Comparison of ENCODE assay signal across 27 mouse cellular contexts in genomic region chr19:6273592-6273991, GRCm38 (mm10). TPM values are rescaled to one million over a fixed set of nuclear protein-coding genes. Genes with fewer than 3 reads are reported as not detected.
A peak's percentile ranks its signal among the peaks of the same experiment; 100 is the strongest.
DNase-seq lines count a peak whose midpoint lies in the region; ATAC-seq and TF ChIP-seq lines count a peak whose summit lies in the region.
"Had no signal": no experiment of that assay in that cellular context is flagged by ENCODE, and none has a peak within 500 bp of the region (broad histone marks: within the 10 kb centered on the region; RNA-seq: fewer than 3 reads in every experiment).

No protein-coding gene starts in this region.

- H3K9me3 ChIP-seq in kidney, embryonic 15.5 days (replicated peaks), result no peaks in the 10 kb centered on the region
- no peaks in the 10 kb centered on the region for H3K9me3 ChIP-seq in embryonic facial prominence, embryonic 13.5 days
- H3K9me3 ChIP-seq in midbrain, embryonic 15.5 days, result no peaks in the 10 kb centered on the region
- H3K9me3 ChIP-seq: forebrain, embryonic 13.5 days; hindbrain, embryonic 15.5 days; midbrain, embryonic 10.5 days had no signal

- peak overlapping the region; percentile 5; the same call in 1 of the 2 replicates for H3K27ac ChIP-seq in kidney, adult 2 months (ENCODE audit: insufficient read depth, low read depth, low read length)
- no peak overlapping the region for H3K27ac ChIP-seq in kidney, embryonic 15.5 days
- no peak overlapping the region for H3K27ac ChIP-seq in embryonic facial prominence, embryonic 13.5 days
- H3K27ac ChIP-seq in midbrain, embryonic 15.5 days, result no peak overlapping the region
- H3K27ac ChIP-seq: forebrain, embryonic 13.5 days; hindbrain, embryonic 15.5 days; left cerebral cortex, adult 2 months; macrophage; midbrain, embryonic 10.5 days had no signal

- no peak overlapping the region for H3K9ac ChIP-seq in kidney, embryonic 15.5 days
- H3K9ac ChIP-seq in embryonic facial prominence, embryonic 13.5 days, result 0 out of 2 replicates have a peak overlapping the region, but pooled peaks have one; percentile 11
- H3K9ac ChIP-seq in midbrain, embryonic 15.5 days, result no peak overlapping the region
- H3K9ac ChIP-seq: forebrain, embryonic 13.5 days; hindbrain, embryonic 15.5 days had no signal

- ATAC-seq in kidney, embryonic 15.5 days (replicated peaks; ENCODE audit: low FRiP score), result no peak
- no peak for ATAC-seq in embryonic facial prominence, embryonic 13.5 days (ENCODE audit: insufficient number of reproducible peaks, insufficient read depth, low FRiP score, low TSS enrichment, low read depth)
- no peak for ATAC-seq in midbrain, embryonic 15.5 days (replicated peaks)
- ATAC-seq: forebrain, embryonic 13.5 days had no signal

- TF ChIP-seq POLR2A in kidney, adult 2 months (IDR thresholded peaks at IDR 0.05; ENCODE audit: low read depth, low read length), result no peak

- H3K4me2 ChIP-seq in kidney, embryonic 15.5 days, result no peak overlapping the region
- H3K4me2 ChIP-seq in embryonic facial prominence, embryonic 13.5 days, result no peak overlapping the region
- no peak overlapping the region for H3K4me2 ChIP-seq in midbrain, embryonic 15.5 days
- H3K4me2 ChIP-seq: forebrain, embryonic 13.5 days; heart, embryonic 11.5 days; hindbrain, embryonic 15.5 days had no signal

- no peaks in the 10 kb centered on the region for H3K36me3 ChIP-seq in kidney, adult 2 months (ENCODE audit: control insufficient read depth, insufficient read depth, low read length)
- no peaks in the 10 kb centered on the region for H3K36me3 ChIP-seq in kidney, embryonic 15.5 days
- no peaks in the 10 kb centered on the region for H3K36me3 ChIP-seq in embryonic facial prominence, embryonic 13.5 days
- H3K36me3 ChIP-seq in midbrain, embryonic 15.5 days (replicated peaks), result no peaks in the 10 kb centered on the region
- H3K36me3 ChIP-seq: hindbrain, embryonic 15.5 days; midbrain, embryonic 10.5 days had no signal

- peak; percentile 42 to 45 for DNase-seq in cerebellum, postnatal 25 days
- no peak for DNase-seq in cerebellum, adult 11 months
- no peak for DNase-seq in kidney, adult 2 months
- peak; percentile 30 for DNase-seq in A20 (ENCODE audit: low read depth, low spot score)
- DNase-seq: adrenal gland, postnatal 36 days; B cell, adult 2 months; cerebellum, adult 8-10 months; gastrocnemius, postnatal 14 days; heart, postnatal 4 days; kidney, adult 11 months; kidney, postnatal 25 days; left cerebral cortex, postnatal 4 days; spleen, adult 18-20 months; thymus, adult 18-20 months; thymus, postnatal 4 days had no signal

- H3K4me3 ChIP-seq in kidney, adult 2 months (ENCODE audit: insufficient read depth, low read depth, low read length), result no peak overlapping the region
- H3K4me3 ChIP-seq in kidney, embryonic 15.5 days (replicated peaks), result no peak overlapping the region
- no peak overlapping the region for H3K4me3 ChIP-seq in embryonic facial prominence, embryonic 13.5 days
- no peak overlapping the region for H3K4me3 ChIP-seq in midbrain, embryonic 15.5 days
- H3K4me3 ChIP-seq: erythroblast, embryonic 14.5 days; forebrain, embryonic 13.5 days; hindbrain, embryonic 15.5 days; left cerebral cortex, adult 2 months; midbrain, embryonic 10.5 days had no signal

- WGBS in kidney, adult 2 months, result 58% methylated on average over 4 of the region's 4 CpGs
- WGBS in kidney, embryonic 15.5 days, result 68% methylated on average over 4 of the region's 4 CpGs
- 90% methylated on average over 4 of the region's 4 CpGs for WGBS in embryonic facial prominence, embryonic 13.5 days
- WGBS in midbrain, embryonic 15.5 days, result 88% methylated on average over 4 of the region's 4 CpGs

- H3K27me3 ChIP-seq in kidney, adult 2 months (replicated peaks; ENCODE audit: control insufficient read depth, insufficient read depth, low read length), result no peaks in the 10 kb centered on the region
- no peaks in the 10 kb centered on the region for H3K27me3 ChIP-seq in kidney, embryonic 15.5 days
- H3K27me3 ChIP-seq in embryonic facial prominence, embryonic 13.5 days, result no peaks in the 10 kb centered on the region
- no peaks in the 10 kb centered on the region for H3K27me3 ChIP-seq in midbrain, embryonic 15.5 days (replicated peaks)
- H3K27me3 ChIP-seq: forebrain, embryonic 13.5 days; hindbrain, embryonic 15.5 days had no signal

- H3K4me1 ChIP-seq in kidney, adult 2 months (ENCODE audit: control insufficient read depth, insufficient read depth, low read length), result peaks cover 37% of the 10 kb centered on the region
- peaks cover 29% of the 10 kb centered on the region for H3K4me1 ChIP-seq in kidney, embryonic 15.5 days
- H3K4me1 ChIP-seq in embryonic facial prominence, embryonic 13.5 days, result peaks cover 20% of the 10 kb centered on the region
- peaks cover 19% of the 10 kb centered on the region for H3K4me1 ChIP-seq in midbrain, embryonic 15.5 days

- TF ChIP-seq CTCF in kidney, adult 2 months (conservative IDR thresholded peaks at IDR 0.05; ENCODE audit: insufficient read depth, insufficient read length, low read depth, low read length), result no peak

RNA-seq across cellular contexts. Expression of gene Ehd1, which starts 2.9 kb away (rescaled TPM):
- 224 and 317 TPM in 2 replicates for polyA plus RNA-seq in kidney, adult 2 months (2012; rRNA removed)
- polyA plus RNA-seq in kidney, embryonic 15.5 days (2015; fragmentation: Nextera tagmentation; extraction: Ambion mirVana), result 67.8 and 81.8 TPM in 2 replicates
- polyA plus RNA-seq in embryonic facial prominence, embryonic 13.5 days (2015; fragmentation: Nextera tagmentation; extraction: Ambion mirVana), result 64.7 and 68.9 TPM in 2 replicates
- 107 and 111 TPM in 2 replicates for polyA plus RNA-seq in midbrain, embryonic 15.5 days (2015; fragmentation: Nextera tagmentation; extraction: Ambion mirVana)

RNA-seq across cellular contexts. Expression of gene Atg2a, which starts 32.1 kb away (rescaled TPM):
- polyA plus RNA-seq in kidney, adult 2 months (2012; rRNA removed), result 27.4 and 33.2 TPM in 2 replicates
- 9.8 and 12.1 TPM in 2 replicates for polyA plus RNA-seq in kidney, embryonic 15.5 days (2015; fragmentation: Nextera tagmentation; extraction: Ambion mirVana)
- 10.3 and 10.5 TPM in 2 replicates for polyA plus RNA-seq in embryonic facial prominence, embryonic 13.5 days (2015; fragmentation: Nextera tagmentation; extraction: Ambion mirVana)
- 16.1 and 16.4 TPM in 2 replicates for polyA plus RNA-seq in midbrain, embryonic 15.5 days (2015; fragmentation: Nextera tagmentation; extraction: Ambion mirVana)

RNA-seq across cellular contexts. Expression of gene Cdc42bpg, which starts 32.7 kb away (rescaled TPM):
- 26.6 and 31.1 TPM in 2 replicates for polyA plus RNA-seq in kidney, adult 2 months (2012; rRNA removed)
- polyA plus RNA-seq in kidney, embryonic 15.5 days (2015; fragmentation: Nextera tagmentation; extraction: Ambion mirVana), result 0.78 and 1.0 TPM in 2 replicates
- 0.91 and 0.92 TPM in 2 replicates for polyA plus RNA-seq in embryonic facial prominence, embryonic 13.5 days (2015; fragmentation: Nextera tagmentation; extraction: Ambion mirVana)
- polyA plus RNA-seq in midbrain, embryonic 15.5 days (2015; fragmentation: Nextera tagmentation; extraction: Ambion mirVana), result 0.40 and 0.47 TPM in 2 replicates

RNA-seq across cellular contexts. Expression of gene Ppp2r5b, which starts 37.9 kb away (rescaled TPM):
- polyA plus RNA-seq in kidney, adult 2 months (2012; rRNA removed), result 32.1 and 36.5 TPM in 2 replicates
- 22.9 and 27.6 TPM in 2 replicates for polyA plus RNA-seq in kidney, embryonic 15.5 days (2015; fragmentation: Nextera tagmentation; extraction: Ambion mirVana)
- 26.6 and 27.9 TPM in 2 replicates for polyA plus RNA-seq in embryonic facial prominence, embryonic 13.5 days (2015; fragmentation: Nextera tagmentation; extraction: Ambion mirVana)
- polyA plus RNA-seq in midbrain, embryonic 15.5 days (2015; fragmentation: Nextera tagmentation; extraction: Ambion mirVana), result 141 and 149 TPM in 2 replicates

RNA-seq across cellular contexts. Expression of gene Gpha2, which starts 47.4 kb away (rescaled TPM):
- 0.16 and 0.65 TPM in 2 replicates for polyA plus RNA-seq in kidney, adult 2 months (2012; rRNA removed)
- polyA plus RNA-seq in kidney, embryonic 15.5 days (2015; fragmentation: Nextera tagmentation; extraction: Ambion mirVana), result 0.39 and 0.74 TPM in 2 replicates
- 3.3 and 3.8 TPM in 2 replicates for polyA plus RNA-seq in embryonic facial prominence, embryonic 13.5 days (2015; fragmentation: Nextera tagmentation; extraction: Ambion mirVana)
- not detected in 2 replicates for polyA plus RNA-seq in midbrain, embryonic 15.5 days (2015; fragmentation: Nextera tagmentation; extraction: Ambion mirVana)
- polyA plus RNA-seq: erythroblast, embryonic 14.5 days; forebrain, embryonic 13.5 days; frontal cortex, adult 2 months; hindbrain, embryonic 15.5 days; liver, adult 2 months; macrophage; midbrain, embryonic 10.5 days had no signal

Comparison
In these comparisons a context has a peak if more than half of its experiments do, and no peak if none do; other contexts are left out.
1. DNase-seq: peak in cerebellum, postnatal 25 days (2 of 2) and A20 (single experiment); none in cerebellum, adult 11 months (single experiment) and kidney, adult 2 months (single experiment).
2. RNA of gene Cdc42bpg, which starts 32.7 kb away (polyA plus RNA-seq): 26.6 to 31.1 TPM in kidney, adult 2 months; 0.91 to 0.92 TPM in embryonic facial prominence, embryonic 13.5 days, 0.78 to 1.0 TPM in kidney, embryonic 15.5 days and 0.40 to 0.47 TPM in midbrain, embryonic 15.5 days; every median in the first group is over 10 times any median in the second.